Mouse (Mus musculus): ENCODE measurements around the gene Trpm1.

GRCm38 (mm10) chr7:64249715-64250114 is 96.1 kb downstream of the Trpm1 start:
- no peak for TF ChIP-seq CTCF (IDR thresholded peaks at IDR 0.05; ENCODE audit: extremely low read depth, insufficient read depth, low read length)
- TF ChIP-seq POLR2A (IDR thresholded peaks at IDR 0.05; ENCODE audit: extremely low read depth, insufficient read depth, low read length), result no peak
